Mouse (Mus musculus) cortical plate, adult 2 months (tissue): ENCODE data around the gene Ptpn13.

ENCODE experiments used
- CTCF ChIP-seq: fragments of 200-500 bp; IDR thresholded peaks from 2 replicates; pipeline ENCODE4 v1.5.1; 2011; ENCODE audit warnings: mild to moderate bottlenecking, control low read depth, low read length; ENCODE audit not compliant: insufficient read depth; ENCODE audit errors: extremely low read depth
- POLR2A ChIP-seq: fragments of 200-500 bp; IDR thresholded peaks from 2 replicates; pipeline ENCODE4 v1.6.1; 2011; ENCODE audit warnings: mild to moderate bottlenecking, low read length, control low read depth; ENCODE audit not compliant: insufficient read depth; ENCODE audit errors: extremely low read depth

DNA sequence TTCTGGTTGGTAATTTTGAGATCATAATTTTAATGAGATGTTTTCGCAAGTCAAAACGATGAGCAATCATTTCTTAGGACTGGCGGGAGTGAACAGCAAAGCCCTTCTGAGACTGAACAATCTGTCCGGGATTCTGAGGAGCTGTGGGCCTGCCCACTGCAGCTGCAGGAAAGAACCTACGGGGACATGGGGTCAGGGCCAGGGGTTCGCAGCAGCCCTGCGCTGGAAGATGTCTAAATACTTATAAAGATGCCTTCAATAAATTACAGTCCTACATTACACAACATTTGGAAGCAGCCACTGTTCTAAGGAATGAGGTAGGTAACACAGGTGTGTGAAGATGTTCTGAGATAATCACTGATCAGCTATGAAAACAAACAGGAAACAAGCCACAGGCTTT, 180.7 kb downstream of the Ptpn13 start:
- no peak for TF ChIP-seq CTCF
- TF ChIP-seq POLR2A: no peak
